8 mouse cellular contexts compared by ENCODE assay signal in genomic region chr3:107867086-107867485, GRCm38 (mm10). TPM values are rescaled to one million over a fixed set of nuclear protein-coding genes. Genes with fewer than 3 reads are reported as not detected.
DNase-seq lines count a peak whose midpoint lies in the region; ATAC-seq and TF ChIP-seq lines count a peak whose summit lies in the region.

No protein-coding gene starts in this region.

- ATAC-seq in intestine, postnatal 0 days = peak; percentile 74
- peak; percentile 59 for ATAC-seq in midbrain, embryonic 11.5 days (ENCODE audit: low FRiP score)

- H3K4me1 ChIP-seq in intestine, postnatal 0 days (replicated peaks; ENCODE audit: control insufficient read depth, insufficient read depth, low read length) = peaks cover 10% of the 10 kb centered on the region; the same call in 1 of the 2 replicates
- peaks cover 3% of the 10 kb centered on the region; the same call in 1 of the 2 replicates for H3K4me1 ChIP-seq in midbrain, embryonic 11.5 days (ENCODE audit: control insufficient read depth, insufficient read depth, low read length)

- WGBS in intestine, postnatal 0 days = 6% methylated on average over 8 of the region's 8 CpGs
- 6% methylated on average over 8 of the region's 8 CpGs for WGBS in midbrain, embryonic 11.5 days

- H3K4me3 ChIP-seq in intestine, postnatal 0 days (ENCODE audit: low read depth, low read length) = no peak overlapping the region
- no peak overlapping the region for H3K4me3 ChIP-seq in midbrain, embryonic 11.5 days (ENCODE audit: low read depth, low read length)

- DNase-seq in adrenal gland, adult 2 months = peak; percentile 83
- DNase-seq in embryo, embryonic 11 days = peak; percentile 86
- peak; percentile 80 to 82 for DNase-seq in gastrocnemius, postnatal 36 days
- DNase-seq in left cerebral cortex, postnatal 36 days (ENCODE audit: low spot score in 2 of 2) = peak; percentile 85 to 89
- DNase-seq in midbrain, embryonic 11.5 days (ENCODE audit: low spot score, missing footprints) = peak; percentile 98
- DNase-seq in right cerebral cortex, postnatal 4 days = peak; percentile 76
- peak; percentile 87 for DNase-seq in yolk sac, embryonic 10.5 days (ENCODE audit: low spot score)

- no peak overlapping the region for H3K4me2 ChIP-seq in intestine, postnatal 0 days (replicated peaks; ENCODE audit: low read depth)
- no peak overlapping the region for H3K4me2 ChIP-seq in midbrain, embryonic 11.5 days

- peak; percentile 100 for TF ChIP-seq CTCF in intestine, postnatal 0 days (IDR thresholded peaks at IDR 0.05; ENCODE audit: low read depth)

- no peaks in the 10 kb centered on the region for H3K27me3 ChIP-seq in intestine, postnatal 0 days (replicated peaks; ENCODE audit: control insufficient read depth, insufficient read depth, low read length)
- no peaks in the 10 kb centered on the region for H3K27me3 ChIP-seq in midbrain, embryonic 11.5 days (ENCODE audit: control insufficient read depth, insufficient read depth, low read length)

- H3K9ac ChIP-seq in intestine, postnatal 0 days (ENCODE audit: low read depth, low read length) = no peak overlapping the region
- H3K9ac ChIP-seq in midbrain, embryonic 11.5 days (ENCODE audit: low read length) = no peak overlapping the region

- intact Hi-C loops in gastrocnemius, postnatal 36 days (cut with DNase I) = loop anchor here (2.0 kb wide), 2 partner anchors 52 to 194 kb away; no protein-coding TSS in a partner anchor
- intact Hi-C loops in left cerebral cortex, postnatal 36 days (cut with DNase I) = loop anchor here (1.0 to 10.0 kb wide), 4 partner anchors 51 to 280 kb away; partner anchors contain the start of gene Gnai3

- peak overlapping the region; percentile 80 for H3K27ac ChIP-seq in intestine, postnatal 0 days (ENCODE audit: low read depth, low read length)
- no peak overlapping the region for H3K27ac ChIP-seq in midbrain, embryonic 11.5 days (ENCODE audit: low read depth, low read length)

- H3K9me3 ChIP-seq in intestine, postnatal 0 days (ENCODE audit: control insufficient read depth) = no peaks in the 10 kb centered on the region
- no peaks in the 10 kb centered on the region for H3K9me3 ChIP-seq in midbrain, embryonic 11.5 days (ENCODE audit: control insufficient read depth, low read length)

- no peaks in the 10 kb centered on the region for H3K36me3 ChIP-seq in intestine, postnatal 0 days (ENCODE audit: control insufficient read depth, insufficient read depth)
- H3K36me3 ChIP-seq in midbrain, embryonic 11.5 days (ENCODE audit: control insufficient read depth, insufficient read depth, low read length) = no peaks in the 10 kb centered on the region

RNA-seq across cellular contexts. Expression of gene Eps8l3, which starts 9.9 kb away (rescaled TPM):
- total RNA-seq in adrenal gland, adult 2 months (2021) = not detected
- polyA plus RNA-seq in adrenal gland, adult 2 months (2012; rRNA removed) = not detected in 2 replicates
- total RNA-seq in gastrocnemius, postnatal 36 days (2021) = not detected
- polyA plus RNA-seq in intestine, postnatal 0 days (2015; fragmentation: Nextera tagmentation; extraction: Ambion mirVana) = 475 and 488 TPM in 2 replicates
- total RNA-seq in left cerebral cortex, postnatal 36 days (2021) = not detected
- polyA plus RNA-seq in midbrain, embryonic 11.5 days (2014; fragmentation: Nextera tagmentation; extraction: Ambion mirVana) = not detected in 2 replicates

RNA-seq across cellular contexts. Expression of gene Gstm5, which starts 28.5 kb away (rescaled TPM):
- 10 to 100 TPM; 34.7 to 55.3 TPM for total RNA-seq in adrenal gland, adult 2 months (2021)
- 11.9 and 12.7 TPM in 2 replicates for polyA plus RNA-seq in adrenal gland, adult 2 months (2012; rRNA removed)
- 10 to 100 TPM; 66.3 to 72.8 TPM for total RNA-seq in gastrocnemius, postnatal 36 days (2021)
- polyA plus RNA-seq in intestine, postnatal 0 days (2015; fragmentation: Nextera tagmentation; extraction: Ambion mirVana) = 157 and 172 TPM in 2 replicates
- 100 to 1,000 TPM; 221 to 262 TPM for total RNA-seq in left cerebral cortex, postnatal 36 days (2021)
- 270 and 277 TPM in 2 replicates for polyA plus RNA-seq in midbrain, embryonic 11.5 days (2014; fragmentation: Nextera tagmentation; extraction: Ambion mirVana)
